20 mouse cellular contexts compared by ENCODE assay signal in the genomic region with DNA sequence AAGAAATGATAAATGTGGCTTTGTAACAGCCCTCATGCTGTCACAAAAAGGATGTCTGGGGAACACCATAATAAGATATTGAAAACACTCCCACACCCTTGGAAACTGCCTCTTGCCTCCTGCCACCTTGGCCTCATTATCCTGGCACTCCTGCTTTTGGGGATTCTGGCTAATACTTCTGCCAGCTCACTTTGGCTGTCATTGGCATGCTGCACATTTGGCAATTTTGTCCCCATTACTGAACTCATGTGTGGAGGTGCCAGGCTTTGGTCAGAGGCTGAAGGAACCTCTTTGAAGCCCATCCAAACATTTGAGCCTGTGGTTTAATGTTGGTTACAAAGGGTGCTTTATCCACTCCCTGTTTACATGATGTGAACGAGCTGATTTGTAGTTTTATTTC.
DNase-seq lines count a peak whose midpoint lies in the region; ATAC-seq and TF ChIP-seq lines count a peak whose summit lies in the region.
"Had no signal": no experiment of that assay in that cellular context is flagged by ENCODE, and none has a peak within 500 bp of the region (broad histone marks: within the 10 kb centered on the region; RNA-seq: fewer than 3 reads in every experiment).

No protein-coding gene starts in this region.

- no peaks in the 10 kb centered on the region for H3K4me1 ChIP-seq in hindbrain, postnatal 0 days (ENCODE audit: insufficient read depth, low read length)
- H3K4me1 ChIP-seq in hindbrain, embryonic 13.5 days (replicated peaks), result no peaks in the 10 kb centered on the region
- H3K4me1 ChIP-seq: heart, embryonic 10.5 days had no signal

- ATAC-seq in hindbrain, postnatal 0 days, result no peak
- no peak for ATAC-seq in hindbrain, embryonic 13.5 days (ENCODE audit: low FRiP score)
- ATAC-seq: activated CD4-positive, CD25-positive, alpha-beta regulatory T cell, adult 4 months; inflammation-experienced regulatory T-cells, adult 6 months; liver, postnatal 0 days; Patski had no signal

- H3K27me3 ChIP-seq in hindbrain, postnatal 0 days (ENCODE audit: insufficient read depth, low read length), result no peaks in the 10 kb centered on the region
- H3K27me3 ChIP-seq in hindbrain, embryonic 13.5 days, result no peaks in the 10 kb centered on the region
- H3K27me3 ChIP-seq: Patski had no signal

- WGBS in hindbrain, postnatal 0 days, result 31% methylated on average over 1 of the region's 1 CpGs
- 75% methylated on average over 1 of the region's 1 CpGs for WGBS in hindbrain, embryonic 13.5 days

- no peaks in the 10 kb centered on the region for H3K36me3 ChIP-seq in hindbrain, postnatal 0 days (ENCODE audit: insufficient read depth, low read length)
- no peaks in the 10 kb centered on the region for H3K36me3 ChIP-seq in hindbrain, embryonic 13.5 days
- H3K36me3 ChIP-seq: heart, embryonic 10.5 days had no signal

- no peak overlapping the region for H3K27ac ChIP-seq in hindbrain, postnatal 0 days
- H3K27ac ChIP-seq in hindbrain, embryonic 13.5 days, result no peak overlapping the region
- H3K27ac ChIP-seq: heart, embryonic 10.5 days had no signal

- H3K9ac ChIP-seq in hindbrain, postnatal 0 days (replicated peaks; ENCODE audit: low read length), result no peak overlapping the region
- no peak overlapping the region for H3K9ac ChIP-seq in hindbrain, embryonic 13.5 days
- H3K9ac ChIP-seq: liver, postnatal 0 days had no signal

- no peak overlapping the region for H3K4me3 ChIP-seq in hindbrain, postnatal 0 days (ENCODE audit: low read length)
- H3K4me3 ChIP-seq in hindbrain, embryonic 13.5 days, result no peak overlapping the region
- H3K4me3 ChIP-seq: heart, embryonic 10.5 days had no signal

- H3K4me2 ChIP-seq in hindbrain, postnatal 0 days (ENCODE audit: low read depth, low read length), result no peak overlapping the region
- H3K4me2 ChIP-seq in hindbrain, embryonic 13.5 days, result no peak overlapping the region

- H3K9me3 ChIP-seq in hindbrain, postnatal 0 days (ENCODE audit: low read length), result no peaks in the 10 kb centered on the region
- H3K9me3 ChIP-seq in hindbrain, embryonic 13.5 days, result no peaks in the 10 kb centered on the region
- H3K9me3 ChIP-seq: heart, embryonic 10.5 days had no signal

- DNase-seq in cerebellum, postnatal 14 days, result peak; percentile 56 to 66
- DNase-seq in cerebellum, adult 11-12 months, result no peak
- DNase-seq in hindbrain, postnatal 0 days (ENCODE audit: low spot score), result peak; percentile 60
- peak; percentile 5 for DNase-seq in right cerebral cortex, postnatal 4 days
- DNase-seq in right cerebral cortex, postnatal 14 days, result no peak
- peak; percentile 12 to 19 for DNase-seq in layer of hippocampus, postnatal 36 days
- no peak for DNase-seq in heart, adult 18-20 months
- DNase-seq: B cell, adult 2 months; cerebellum, adult 9-11 months; gastrocnemius, postnatal 25 days; heart, postnatal 10 days; kidney, adult 9 months; kidney, postnatal 36 days; liver, postnatal 0 days; thymus, postnatal 36 days had no signal

- TF ChIP-seq CTCF in hindbrain, postnatal 0 days (IDR thresholded peaks at IDR 0.05; ENCODE audit: low read depth), result no peak

Comparison
In these comparisons a context has a peak if more than half of its experiments do, and no peak if none do; other contexts are left out.
1. DNase-seq: peak in cerebellum, postnatal 14 days (2 of 2), hindbrain, postnatal 0 days (single experiment), right cerebral cortex, postnatal 4 days (single experiment) and layer of hippocampus, postnatal 36 days (2 of 2); none in cerebellum, adult 11-12 months (single experiment), right cerebral cortex, postnatal 14 days (single experiment) and heart, adult 18-20 months (0 of 2).